Mouse (Mus musculus) kidney, adult 2 months (tissue): ENCODE data around the gene Abca6.

ENCODE experiments used
- CTCF ChIP-seq: fragments of 200-500 bp; conservative IDR thresholded peaks from 2 replicates; pipeline ENCODE4 v1.5.1; 2011; ENCODE audit warnings: low read depth, mild to moderate bottlenecking, control low read depth, low read length, moderate library complexity, mixed read lengths; ENCODE audit not compliant: insufficient read depth, insufficient read length
- POLR2A ChIP-seq: fragments of 200-500 bp; IDR thresholded peaks from one replicate; pipeline ENCODE4 v1.6.1; 2011; ENCODE audit warnings: low read depth, low read length, control low read depth

DNA sequence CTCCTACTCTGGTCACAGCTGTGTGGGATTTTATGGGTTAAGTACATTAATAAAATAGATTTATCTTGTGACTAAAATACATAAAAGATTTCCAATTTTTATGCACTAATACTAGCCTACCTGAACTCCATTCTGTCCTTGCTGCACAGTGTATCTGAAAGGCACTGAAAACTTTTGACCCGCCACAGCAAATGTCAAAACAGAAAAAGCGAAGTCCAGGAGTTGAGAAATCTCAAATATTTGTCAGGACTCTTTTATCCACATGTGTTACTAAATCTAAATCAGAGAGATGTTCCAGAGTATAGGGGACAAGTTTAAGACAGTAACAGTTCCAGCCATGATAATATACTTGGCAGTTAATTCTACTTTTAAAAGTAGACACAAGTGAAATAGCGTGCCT, 680 bp upstream of the Abca6 start:
- TF ChIP-seq CTCF (no peak), POLR2A (no peak)
